In genomic region chrX:103622935-103623280, GRCm38 (mm10) we compare ENCODE assay signal across 8 mouse cellular contexts. TPM values are rescaled to one million over a fixed set of nuclear protein-coding genes. Genes with fewer than 3 reads are reported as not detected.
A peak's percentile ranks its signal among the peaks of the same experiment; 100 is the strongest.
DNase-seq lines count a peak whose midpoint lies in the region; ATAC-seq and TF ChIP-seq lines count a peak whose summit lies in the region.

No protein-coding gene starts in this region.

- no peak overlapping the region for H3K27ac ChIP-seq in ES-E14 (ENCODE audit: insufficient read depth, low read depth, low read length, poor library complexity, severe bottlenecking)
- peak overlapping the region; percentile 69 for H3K27ac ChIP-seq in embryonic facial prominence, embryonic 15.5 days (replicated peaks)
- H3K27ac ChIP-seq in hindbrain, embryonic 14.5 days = 0 out of 2 replicates have a peak overlapping the region, but pooled peaks have one; percentile 71
- peak overlapping the region; percentile 67 for H3K27ac ChIP-seq in liver, embryonic 12.5 days
- no peak overlapping the region for H3K27ac ChIP-seq in neural tube, embryonic 13.5 days (replicated peaks)

- intact Hi-C loops in left cerebral cortex, postnatal 10 days (cut with DNase I) = loop anchor here (5.0 kb wide), 1 partner anchor 314 kb away; no protein-coding TSS in a partner anchor

- in situ Hi-C loops in ES-E14 (cut with MboI; ENCODE audit: low sequenced_read_pairs in 2 of 2, unreplicated experiment in 2 of 2) = no loop called here

- H3K9me3 ChIP-seq in ES-E14 (ENCODE audit: control insufficient read depth, insufficient read depth, low read depth, low read length) = no peaks in the 10 kb centered on the region
- H3K9me3 ChIP-seq in embryonic facial prominence, embryonic 15.5 days (replicated peaks) = no peaks in the 10 kb centered on the region
- no peaks in the 10 kb centered on the region for H3K9me3 ChIP-seq in hindbrain, embryonic 14.5 days (ENCODE audit: control insufficient read depth, low read length)
- H3K9me3 ChIP-seq in liver, embryonic 12.5 days (replicated peaks) = no peaks in the 10 kb centered on the region
- H3K9me3 ChIP-seq in neural tube, embryonic 13.5 days = no peaks in the 10 kb centered on the region

- H3K4me3 ChIP-seq in ES-E14 (ENCODE audit: insufficient read depth in 1 of 2, low read depth in 1 of 2, low read length in 2 of 2, poor library complexity in 1 of 2, severe bottlenecking in 1 of 2) = peak overlapping the region; percentile 71 to 77; a peak in 3 of 4 replicates
- peak overlapping the region; percentile 52 for H3K4me3 ChIP-seq in embryonic facial prominence, embryonic 15.5 days (replicated peaks)
- peak overlapping the region; percentile 46 for H3K4me3 ChIP-seq in hindbrain, embryonic 14.5 days (replicated peaks; ENCODE audit: low read length)
- peak overlapping the region; percentile 64 for H3K4me3 ChIP-seq in liver, embryonic 12.5 days
- H3K4me3 ChIP-seq in neural tube, embryonic 13.5 days = peak overlapping the region; percentile 48

- H3K4me1 ChIP-seq in ES-E14 (ENCODE audit: control insufficient read depth in 2 of 2, insufficient read depth in 2 of 2, low read length in 2 of 2, poor library complexity in 1 of 2) = no peaks in the 10 kb centered on the region
- no peaks in the 10 kb centered on the region for H3K4me1 ChIP-seq in embryonic facial prominence, embryonic 15.5 days
- H3K4me1 ChIP-seq in hindbrain, embryonic 14.5 days (replicated peaks; ENCODE audit: control insufficient read depth, insufficient read depth, low read length) = peaks cover 5% of the 10 kb centered on the region; the same call in 1 of the 2 replicates
- H3K4me1 ChIP-seq in liver, embryonic 12.5 days = peaks cover 20% of the 10 kb centered on the region
- peaks cover 16% of the 10 kb centered on the region for H3K4me1 ChIP-seq in neural tube, embryonic 13.5 days (replicated peaks)

- peak; percentile 25 to 71 for DNase-seq in adrenal gland, adult (ENCODE audit: inconsistent age in 2 of 2, low spot score in 1 of 2)
- no peak for DNase-seq in adrenal gland, adult 8-10 months
- no peak for DNase-seq in ES-E14 (ENCODE audit: low read depth, low spot score)
- no peak for DNase-seq in hindbrain, embryonic 14.5 days (ENCODE audit: low spot score)
- no peak for DNase-seq in left cerebral cortex, postnatal 10 days (ENCODE audit: extremely low spot score in 1 of 2, low spot score in 2 of 2)

- H3K36me3 ChIP-seq in ES-E14 (ENCODE audit: control insufficient read depth, insufficient read depth, low read length, poor library complexity, severe bottlenecking) = no peaks in the 10 kb centered on the region
- H3K36me3 ChIP-seq in embryonic facial prominence, embryonic 15.5 days = no peaks in the 10 kb centered on the region
- no peaks in the 10 kb centered on the region for H3K36me3 ChIP-seq in hindbrain, embryonic 14.5 days (replicated peaks; ENCODE audit: control insufficient read depth, insufficient read depth)
- H3K36me3 ChIP-seq in liver, embryonic 12.5 days = no peaks in the 10 kb centered on the region
- H3K36me3 ChIP-seq in neural tube, embryonic 13.5 days = no peaks in the 10 kb centered on the region

- peak overlapping the region; percentile 58 for H3K4me2 ChIP-seq in embryonic facial prominence, embryonic 15.5 days (replicated peaks)
- H3K4me2 ChIP-seq in hindbrain, embryonic 14.5 days (replicated peaks) = peak overlapping the region; percentile 89
- H3K4me2 ChIP-seq in liver, embryonic 12.5 days = peak overlapping the region; percentile 80
- peak overlapping the region; percentile 67 for H3K4me2 ChIP-seq in neural tube, embryonic 13.5 days

- no peaks in the 10 kb centered on the region for H3K27me3 ChIP-seq in embryonic facial prominence, embryonic 15.5 days
- H3K27me3 ChIP-seq in hindbrain, embryonic 14.5 days (ENCODE audit: control insufficient read depth, insufficient read depth, low read length) = peaks cover 10% of the 10 kb centered on the region
- peaks cover 7% of the 10 kb centered on the region; the same call in 1 of the 2 replicates for H3K27me3 ChIP-seq in liver, embryonic 12.5 days (replicated peaks)
- peaks cover 10% of the 10 kb centered on the region for H3K27me3 ChIP-seq in neural tube, embryonic 13.5 days

- no peak overlapping the region; the same call in 1 of the 2 replicates for H3K9ac ChIP-seq in ES-E14 (ENCODE audit: insufficient read depth, low read depth, low read length, poor library complexity, severe bottlenecking)
- peak overlapping the region; percentile 21; the same call in 1 of the 2 replicates for H3K9ac ChIP-seq in embryonic facial prominence, embryonic 15.5 days
- H3K9ac ChIP-seq in hindbrain, embryonic 14.5 days = peak overlapping the region; percentile 64
- H3K9ac ChIP-seq in liver, embryonic 12.5 days = peak overlapping the region; percentile 68
- H3K9ac ChIP-seq in neural tube, embryonic 13.5 days = peak overlapping the region; percentile 73

- no peak for ATAC-seq in embryonic facial prominence, embryonic 15.5 days (ENCODE audit: insufficient number of reproducible peaks, low FRiP score, low TSS enrichment, low read depth)
- ATAC-seq in hindbrain, embryonic 14.5 days (ENCODE audit: low FRiP score) = no peak
- ATAC-seq in liver, embryonic 12.5 days = no peak
- ATAC-seq in neural tube, embryonic 13.5 days (ENCODE audit: low read depth) = peak; percentile 7; the same call in 1 of the 2 replicates

- WGBS in embryonic facial prominence, embryonic 15.5 days = 4% methylated on average over 13 of the region's 13 CpGs
- WGBS in hindbrain, embryonic 14.5 days = 4% methylated on average over 13 of the region's 13 CpGs
- WGBS in liver, embryonic 12.5 days (ENCODE audit: insufficient replicate concordance) = 2% methylated on average over 13 of the region's 13 CpGs
- 5% methylated on average over 13 of the region's 13 CpGs for WGBS in neural tube, embryonic 13.5 days

TF ChIP-seq in ES-E14, 5 proteins besides CTCF, POLR2A, EP300 and RAD21:
- TF ChIP-seq MAFK (IDR thresholded peaks at IDR 0.05; ENCODE audit: insufficient read depth, low read depth, low read length) = no peak
- TF ChIP-seq ZNF384 (IDR thresholded peaks at IDR 0.05; ENCODE audit: low read depth, low read length) = no peak
- no peak for TF ChIP-seq CHD2 (IDR thresholded peaks at IDR 0.05; ENCODE audit: low read depth, low read length)
- no peak for TF ChIP-seq ZC3H11A (IDR thresholded peaks at IDR 0.05; ENCODE audit: borderline replicate concordance, low read depth, low read length)
- TF ChIP-seq HCFC1 (IDR thresholded peaks at IDR 0.05; ENCODE audit: borderline replicate concordance, insufficient read depth, low read length) = no peak

RNA-seq across cellular contexts. Expression of gene Zcchc13, which starts 7.5 kb away (rescaled TPM):
- not detected for total RNA-seq in adrenal gland, adult 8-10 months (2022)
- total RNA-seq in ES-E14 (2012; rRNA removed) = not detected in 2 replicates
- not detected in 2 replicates for polyA plus RNA-seq in embryonic facial prominence, embryonic 15.5 days (2015; fragmentation: Nextera tagmentation; extraction: Ambion mirVana)
- not detected in 2 replicates for polyA plus RNA-seq in hindbrain, embryonic 14.5 days (2014; fragmentation: Nextera tagmentation; extraction: Ambion mirVana)
- not detected in 2 replicates for polyA plus RNA-seq in liver, embryonic 12.5 days (2016; fragmentation: Nextera tagmentation; extraction: Ambion mirVana)
- polyA plus RNA-seq in neural tube, embryonic 13.5 days (2015; fragmentation: Nextera tagmentation; extraction: Ambion mirVana) = not detected in 2 replicates
- not detected for total RNA-seq in left cerebral cortex, postnatal 10 days (2021)

Comparison
In these comparisons a context has a peak if more than half of its experiments do, and no peak if none do; other contexts are left out.
1. DNase-seq: peak in adrenal gland, adult (2 of 2); none in adrenal gland, adult 8-10 months (single experiment), ES-E14 (single experiment), hindbrain, embryonic 14.5 days (single experiment) and left cerebral cortex, postnatal 10 days (0 of 2).
2. H3K27ac ChIP-seq: peak in embryonic facial prominence, embryonic 15.5 days (single experiment), hindbrain, embryonic 14.5 days (single experiment) and liver, embryonic 12.5 days (single experiment); none in ES-E14 (single experiment) and neural tube, embryonic 13.5 days (single experiment).
3. Peak in every context shown above with its lines, with median percentiles within 50 percentile points of each other: H3K4me3 ChIP-seq and H3K4me2 ChIP-seq.